2 mouse cellular contexts compared by ENCODE assay signal in the genomic region with DNA sequence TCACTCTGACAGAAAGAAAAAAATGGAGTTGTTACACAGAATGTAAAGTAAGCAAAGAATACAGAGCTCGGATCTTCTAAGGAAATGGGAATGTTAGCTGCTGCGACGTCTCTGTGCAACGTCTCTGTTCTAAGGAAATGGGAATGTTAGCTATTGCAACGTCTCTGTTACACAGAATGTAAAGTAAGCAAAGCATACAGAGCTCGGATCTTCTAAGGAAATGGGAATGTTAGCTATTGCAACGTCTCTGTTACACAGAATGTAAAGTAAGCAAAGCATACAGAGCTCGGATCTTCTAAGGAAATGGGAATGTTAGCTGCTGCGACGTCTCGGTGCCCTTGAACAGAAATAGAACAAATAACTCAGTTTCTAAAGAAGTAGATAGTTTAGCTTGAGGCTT. TPM values are rescaled to one million over a fixed set of nuclear protein-coding genes. Genes with fewer than 3 reads are reported as not detected.
"Had no signal": no experiment of that assay in that cellular context is flagged by ENCODE, and none has a peak within 500 bp of the region (broad histone marks: within the 10 kb centered on the region; RNA-seq: fewer than 3 reads in every experiment).

No protein-coding gene starts in this region.

RNA-seq across cellular contexts. Expression of gene Steap4, which starts 26.8 kb away (rescaled TPM):
- total RNA-seq: granulocyte monocyte progenitor cell, adult 5-6 weeks had no signal
- polyA plus RNA-seq: inflammation-experienced regulatory T-cells, adult 6 months had no signal
